Mouse (Mus musculus): ENCODE results near the gene Ext2. TPM values are rescaled to one million over a fixed set of nuclear protein-coding genes. Genes with fewer than 3 reads are reported as not detected.

The Ext2 gene
- 8.0 and 11.8 TPM in 2 replicates for polyA plus RNA-seq (2012; ENCODE audit: insufficient read depth, low replicate concordance)

DNA sequence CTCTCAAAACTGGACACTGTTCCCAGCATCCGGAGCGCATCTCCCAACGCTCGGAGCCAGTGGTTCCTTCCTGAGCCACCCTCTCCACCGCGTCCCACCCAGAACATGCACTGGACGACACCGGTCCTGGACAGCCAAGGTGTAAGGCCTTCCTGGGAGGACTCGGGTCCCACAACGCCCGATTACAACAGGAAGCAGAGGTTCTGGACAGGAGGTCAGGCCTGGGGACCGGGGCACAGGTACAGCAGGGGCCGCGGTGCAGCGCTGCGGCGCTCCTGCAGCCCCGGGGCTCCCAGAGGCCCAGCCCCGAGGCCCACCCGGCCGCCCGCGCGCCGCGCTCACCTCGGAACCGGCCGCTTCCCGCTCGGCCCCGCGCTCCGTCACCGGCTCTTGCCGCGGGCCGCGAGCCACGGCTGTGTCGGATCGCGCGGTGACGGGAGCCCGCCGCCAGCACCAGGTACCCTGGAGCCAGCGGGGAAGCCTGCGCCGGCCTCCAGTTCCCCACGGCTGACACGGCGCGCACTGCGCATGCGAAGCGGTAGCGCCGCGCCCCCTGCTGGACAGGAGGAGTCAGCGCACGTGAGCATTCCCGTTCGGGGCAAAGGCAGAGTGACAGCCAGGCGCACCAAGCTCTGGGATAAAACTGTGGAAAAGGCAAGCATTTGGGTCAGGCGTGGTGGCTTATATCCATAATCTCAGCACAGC, at the start of gene Ext2:
Ext2 (minus strand) TSS at position 524 of the 705 bp plus-strand sequence.
- peak within 1 kb of the TSS; percentile 98 for H3K4me3 ChIP-seq (replicated peaks)
- TF ChIP-seq GATA1 (IDR thresholded peaks at IDR 0.05; ENCODE audit: borderline replicate concordance, low read length) (no peak), FLI1 (IDR thresholded peaks at IDR 0.05; ENCODE audit: low read length) (no peak)
- no peaks in the 10 kb centered on the region for H3K27me3 ChIP-seq (replicated peaks)
- peaks cover 24% of the 10 kb centered on the region for H3K36me3 ChIP-seq (replicated peaks; ENCODE audit: low read length)
- H3K4me1 ChIP-seq: peaks cover 42% of the 10 kb centered on the region
- no peaks in the 10 kb centered on the region for H3K9me3 ChIP-seq

GRCm38 (mm10) chr2:93871411-93871925, 49.1 kb upstream of the Ext2 start:
- H3K36me3 ChIP-seq (replicated peaks; ENCODE audit: low read length): no peaks in the 10 kb centered on the region
- peaks cover 41% of the 10 kb centered on the region for H3K4me1 ChIP-seq
- H3K27me3 ChIP-seq (replicated peaks): peaks cover 66% of the 10 kb centered on the region
- TF ChIP-seq GATA1 (IDR thresholded peaks at IDR 0.05; ENCODE audit: borderline replicate concordance, low read length) (no peak), FLI1 (IDR thresholded peaks at IDR 0.05; ENCODE audit: low read length) (no peak)
- H3K9me3 ChIP-seq: peaks cover 4% of the 10 kb centered on the region; the same call in 1 of the 2 replicates
- no peak overlapping the region for H3K4me3 ChIP-seq (replicated peaks)

- no peaks in the 10 kb centered on the region for H3K36me3 ChIP-seq (replicated peaks; ENCODE audit: low read length)
- H3K27me3 ChIP-seq (replicated peaks): peaks cover 67% of the 10 kb centered on the region
- TF ChIP-seq FLI1 (IDR thresholded peaks at IDR 0.05; ENCODE audit: low read length) (no peak), GATA1 (IDR thresholded peaks at IDR 0.05; ENCODE audit: borderline replicate concordance, low read length) (no peak)
- H3K4me1 ChIP-seq: peaks cover 37% of the 10 kb centered on the region
- no peak overlapping the region for H3K4me3 ChIP-seq (replicated peaks)
- H3K9me3 ChIP-seq: peaks cover 4% of the 10 kb centered on the region; the same call in 1 of the 2 replicates
Observed at GRCm38 (mm10) chr2:93870842-93871241, 48.5 kb upstream of the Ext2 start.

- TF ChIP-seq GATA1 (IDR thresholded peaks at IDR 0.05; ENCODE audit: borderline replicate concordance, low read length): no peak
- no peak for TF ChIP-seq FLI1 (IDR thresholded peaks at IDR 0.05; ENCODE audit: low read length)
- H3K9me3 ChIP-seq: peaks cover 4% of the 10 kb centered on the region; the same call in 1 of the 2 replicates
- no peak within 1 kb of the TSS for H3K4me3 ChIP-seq (replicated peaks)
- H3K4me1 ChIP-seq: peaks cover 22% of the 10 kb centered on the region
- H3K27me3 ChIP-seq (replicated peaks): peaks cover 69% of the 10 kb centered on the region
- H3K36me3 ChIP-seq (replicated peaks; ENCODE audit: low read length): no peaks in the 10 kb centered on the region
Observed at GRCm38 (mm10) chr2:93869107-93869600, 46.8 kb upstream of the Ext2 start, which contains the start of gene Accsl. TSS of gene Accsl (minus strand) at chr2:93869157.

GRCm38 (mm10) chr2:93868566-93868965, 46.2 kb upstream of the Ext2 start:
- no peak overlapping the region for H3K4me3 ChIP-seq (replicated peaks)
- H3K4me1 ChIP-seq: peaks cover 16% of the 10 kb centered on the region
- H3K36me3 ChIP-seq (replicated peaks; ENCODE audit: low read length): no peaks in the 10 kb centered on the region
- TF ChIP-seq GATA1 (IDR thresholded peaks at IDR 0.05; ENCODE audit: borderline replicate concordance, low read length): no peak
- no peak for TF ChIP-seq FLI1 (IDR thresholded peaks at IDR 0.05; ENCODE audit: low read length)
- peaks cover 4% of the 10 kb centered on the region; the same call in 1 of the 2 replicates for H3K9me3 ChIP-seq
- peaks cover 72% of the 10 kb centered on the region for H3K27me3 ChIP-seq (replicated peaks)

- Histone ChIP-seq H3K4me3 (replicated peaks) (no peak overlapping the region), H3K4me1 (peaks cover 4% of the 10 kb centered on the region; the same call in 1 of the 2 replicates), H3K27me3 (replicated peaks) (peaks cover 96% of the 10 kb centered on the region), H3K36me3 (replicated peaks; ENCODE audit: low read length) (no peaks in the 10 kb centered on the region), H3K9me3 (peaks cover under 1% of the 10 kb centered on the region; the same call in 1 of the 2 replicates)
- TF ChIP-seq FLI1 (IDR thresholded peaks at IDR 0.05; ENCODE audit: low read length) (no peak), GATA1 (IDR thresholded peaks at IDR 0.05; ENCODE audit: borderline replicate concordance, low read length) (no peak)
Observed at GRCm38 (mm10) chr2:93863229-93863628, 40.9 kb upstream of the Ext2 start.

GRCm38 (mm10) chr2:93858845-93859244, 36.5 kb upstream of the Ext2 start:
- H3K4me3 ChIP-seq (replicated peaks): no peak overlapping the region
- TF ChIP-seq GATA1 (IDR thresholded peaks at IDR 0.05; ENCODE audit: borderline replicate concordance, low read length): no peak
- TF ChIP-seq FLI1 (IDR thresholded peaks at IDR 0.05; ENCODE audit: low read length): no peak
- H3K27me3 ChIP-seq (replicated peaks): peaks cover 89% of the 10 kb centered on the region
- H3K36me3 ChIP-seq (replicated peaks; ENCODE audit: low read length): no peaks in the 10 kb centered on the region
- H3K4me1 ChIP-seq: peaks cover 4% of the 10 kb centered on the region; the same call in 1 of the 2 replicates
- no peaks in the 10 kb centered on the region for H3K9me3 ChIP-seq

DNA sequence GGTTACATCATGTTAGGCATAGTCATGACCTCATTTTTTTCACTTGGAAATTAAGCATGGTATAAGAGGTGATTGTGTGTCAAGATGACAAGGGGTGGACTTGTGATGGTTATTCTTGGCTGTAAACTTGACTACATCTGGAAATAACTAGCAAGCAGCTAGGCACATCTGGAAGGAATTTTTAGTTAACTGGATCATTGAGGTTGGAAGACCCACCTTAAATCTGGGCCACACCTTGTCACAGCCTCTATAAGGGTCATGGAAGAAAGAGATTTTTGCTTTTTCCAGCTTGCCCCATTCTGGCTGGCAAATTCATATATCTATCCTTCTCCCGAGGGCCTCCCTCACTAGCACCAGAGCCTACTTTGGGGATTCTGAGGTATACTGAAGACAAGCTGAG, 28.9 kb upstream of the Ext2 start:
- Histone ChIP-seq H3K4me3 (replicated peaks) (no peak overlapping the region), H3K27me3 (replicated peaks) (peaks cover 30% of the 10 kb centered on the region), H3K9me3 (no peaks in the 10 kb centered on the region), H3K36me3 (replicated peaks; ENCODE audit: low read length) (peaks cover 15% of the 10 kb centered on the region), H3K4me1 (peaks cover 49% of the 10 kb centered on the region)
- TF ChIP-seq FLI1 (IDR thresholded peaks at IDR 0.05; ENCODE audit: low read length): no peak
- no peak for TF ChIP-seq GATA1 (IDR thresholded peaks at IDR 0.05; ENCODE audit: borderline replicate concordance, low read length)

GRCm38 (mm10) chr2:93850317-93850944, 28.1 kb upstream of the Ext2 start:
- H3K9me3 ChIP-seq: no peaks in the 10 kb centered on the region
- H3K27me3 ChIP-seq (replicated peaks): peaks cover 22% of the 10 kb centered on the region
- H3K4me3 ChIP-seq (replicated peaks): peak overlapping the region; percentile 91
- TF ChIP-seq FLI1 (IDR thresholded peaks at IDR 0.05; ENCODE audit: low read length) (no peak), GATA1 (IDR thresholded peaks at IDR 0.05; ENCODE audit: borderline replicate concordance, low read length) (no peak)
- H3K36me3 ChIP-seq (replicated peaks; ENCODE audit: low read length): peaks cover 23% of the 10 kb centered on the region
- H3K4me1 ChIP-seq: peaks cover 57% of the 10 kb centered on the region

All from megakaryocyte, embryonic 14.5 days (primary cell).